Mouse (Mus musculus) brain, adult 2 months (tissue): ENCODE measurements around the gene Cfap44.
A peak's percentile ranks its signal among the peaks of the same experiment; 100 is the strongest.

Experiments
- DNase-seq: peaks from one replicate; pipeline ENCODE4 v3.0.0; 2011; ENCODE audit warnings: low read depth, low spot score

Cfap44 gene

DNA sequence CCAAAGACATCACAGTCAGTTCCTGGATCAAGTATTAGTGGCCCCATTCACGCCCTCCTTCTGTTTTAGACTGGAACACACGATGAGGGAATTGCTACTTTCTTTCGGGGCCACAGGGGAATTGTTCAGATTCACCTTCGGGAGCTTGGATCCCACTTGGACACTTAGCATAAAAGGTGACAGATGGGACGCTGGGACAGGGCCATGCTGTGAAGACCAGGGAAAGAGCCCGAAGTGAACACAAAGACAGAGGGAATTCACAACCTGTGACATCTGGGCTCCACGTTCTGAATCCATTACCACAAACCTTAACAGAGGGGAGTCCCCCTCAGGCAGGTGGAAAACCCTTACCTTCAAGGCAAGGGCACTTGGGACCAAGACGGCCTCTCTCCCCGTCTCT, 135.6 kb downstream of the Cfap44 start:
- no peak for DNase-seq

DNA sequence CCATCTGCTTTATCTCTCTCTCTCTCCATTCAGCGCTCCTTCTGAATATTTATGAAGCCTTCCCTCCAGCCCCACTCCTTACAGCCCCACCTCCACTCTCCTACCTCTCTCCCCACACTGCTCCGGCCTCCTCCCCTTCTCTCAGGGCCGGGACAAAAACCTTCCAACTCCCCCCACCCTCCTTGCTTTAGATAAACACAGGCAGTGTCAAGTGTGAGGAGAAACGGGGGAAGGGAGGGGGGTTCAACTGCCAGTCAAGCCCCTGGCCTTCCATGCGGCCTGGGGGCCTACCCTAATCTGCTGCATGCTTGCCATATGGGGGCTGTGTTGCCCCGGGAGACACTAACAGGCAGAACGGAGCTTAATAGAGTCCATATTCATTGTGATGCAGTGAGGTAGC, 136.2 kb downstream of the Cfap44 start:
- DNase-seq, result peak; percentile 54

DNA sequence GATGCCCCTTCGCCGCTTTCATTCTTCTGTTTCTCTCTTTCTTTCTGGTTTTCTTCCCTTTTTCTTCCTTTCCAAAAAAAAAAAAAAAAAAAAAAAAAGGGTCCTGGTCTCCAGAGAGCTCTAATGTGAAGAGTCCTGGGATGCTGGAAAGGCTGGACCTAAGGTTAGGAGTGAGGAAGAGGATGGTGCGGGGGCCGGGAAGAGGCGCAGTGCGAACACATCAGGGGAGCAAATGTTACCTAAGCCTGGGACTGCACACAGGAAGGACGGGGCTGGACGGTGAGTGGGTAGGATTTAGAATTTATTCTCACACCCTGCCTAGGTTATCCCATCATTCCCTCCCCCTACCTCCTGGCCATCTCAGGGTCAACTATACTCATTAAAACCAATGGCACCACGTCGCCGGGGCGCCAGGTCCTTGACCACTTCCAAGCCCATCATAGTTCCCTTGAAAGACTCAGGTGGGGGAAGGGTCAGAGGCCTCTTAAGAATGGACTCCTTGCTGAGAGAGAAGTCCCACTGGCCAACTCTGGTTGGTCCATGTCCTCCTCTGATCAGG, 136.7 kb downstream of the Cfap44 start:
- no peak for DNase-seq
